Mouse (Mus musculus) 3134 (cell line): Measurements from ENCODE around the gene Serpinb9b.

Experiments used
- DNase-seq: peaks from one replicate; pipeline ENCODE4 v3.0.0-alpha.2; 2011; ENCODE audit warnings: low spot score; ENCODE audit not compliant: insufficient read length; ENCODE audit errors: extremely low read depth

Gene Serpinb9b

GRCm38 (mm10) chr13:33035506-33035905 lies 8.3 kb downstream of the Serpinb9b start:
- no peak for DNase-seq

GRCm38 (mm10) chr13:33043542-33043941 lies 16.3 kb downstream of the Serpinb9b start:
- no peak for DNase-seq

GRCm38 (mm10) chr13:33047234-33047633 lies 20.0 kb downstream of the Serpinb9b start:
- DNase-seq = no peak

- DNase-seq = no peak
These were observed 21.0 kb downstream of the Serpinb9b start for GRCm38 (mm10) chr13:33048187-33048586.

GRCm38 (mm10) chr13:33051697-33052096 lies 24.5 kb downstream of the Serpinb9b start:
- no peak for DNase-seq

- DNase-seq = no peak
These were observed 35.8 kb downstream of the Serpinb9b start for GRCm38 (mm10) chr13:33063048-33063447.

- no peak for DNase-seq
These were observed 40.3 kb downstream of the Serpinb9b start for GRCm38 (mm10) chr13:33067387-33067977.

- DNase-seq = no peak
These were observed 40.9 kb downstream of the Serpinb9b start for GRCm38 (mm10) chr13:33068164-33068563.

GRCm38 (mm10) chr13:33071776-33072175 lies 44.6 kb downstream of the Serpinb9b start:
- DNase-seq = no peak

- no peak for DNase-seq
These were observed 46.8 kb downstream of the Serpinb9b start for GRCm38 (mm10) chr13:33074029-33074428.

- no peak for DNase-seq
These were observed 49.0 kb downstream of the Serpinb9b start for GRCm38 (mm10) chr13:33076247-33076646.

- no peak for DNase-seq
These were observed 49.9 kb downstream of the Serpinb9b start for GRCm38 (mm10) chr13:33077026-33077685.

- DNase-seq = no peak
These were observed 51.0 kb downstream of the Serpinb9b start, which contains the start of gene Serpinb1b for GRCm38 (mm10) chr13:33078056-33078705. TSS of gene Serpinb1b (plus strand) at chr13:33078575.

GRCm38 (mm10) chr13:33079391-33079790 lies 52.2 kb downstream of the Serpinb9b start:
- peak; percentile 52 for DNase-seq

- peak; percentile 21 for DNase-seq
These were observed 53.1 kb downstream of the Serpinb9b start for GRCm38 (mm10) chr13:33080356-33080755.

GRCm38 (mm10) chr13:33083834-33084233 lies 56.6 kb downstream of the Serpinb9b start:
- no peak for DNase-seq

GRCm38 (mm10) chr13:33084975-33085694 lies 57.9 kb downstream of the Serpinb9b start:
- DNase-seq = no peak

- DNase-seq = no peak
These were observed 58.6 kb downstream of the Serpinb9b start for GRCm38 (mm10) chr13:33085695-33086432.

GRCm38 (mm10) chr13:33089566-33089965 lies 62.4 kb downstream of the Serpinb9b start:
- DNase-seq = peak; percentile 24

- peak; percentile 66 for DNase-seq
These were observed 63.3 kb downstream of the Serpinb9b start for GRCm38 (mm10) chr13:33090546-33090945.
